Mouse (Mus musculus) urinary bladder, postnatal 25 days (tissue): ENCODE results near the gene Zfp68.
"Not testable (repeated sequence)": the region's sequence is repeated elsewhere in the genome, so short reads cannot be mapped to it uniquely, and the experiment has no call there.

Source experiments
- DNase-seq: peaks from one replicate; pipeline ENCODE4 v3.0.0; 2022; ENCODE audit warnings: low spot score

The Zfp68 gene

GRCm38 (mm10) chr5:138619211-138620128 is at the start of gene Zfp68:
Zfp68 (minus strand) TSS chr5:138619761.
- DNase-seq, result peak; percentile 79

- peak; percentile 28 for DNase-seq
These were observed 39.4 kb upstream of the Zfp68 start for GRCm38 (mm10) chr5:138658922-138659321.

- peak; percentile 22 for DNase-seq
These were observed 38.3 kb upstream of the Zfp68 start for GRCm38 (mm10) chr5:138657854-138658253.

- DNase-seq, result no peak
These were observed 37.8 kb upstream of the Zfp68 start for GRCm38 (mm10) chr5:138657407-138657806.

- peak; percentile 32 for DNase-seq
These were observed 37.1 kb upstream of the Zfp68 start for GRCm38 (mm10) chr5:138656477-138657156.

GRCm38 (mm10) chr5:138652911-138653310 is 33.4 kb upstream of the Zfp68 start:
- DNase-seq, result no peak

GRCm38 (mm10) chr5:138641761-138642160 is 22.2 kb upstream of the Zfp68 start:
- no peak for DNase-seq

- DNase-seq, result no peak
These were observed 21.5 kb upstream of the Zfp68 start for GRCm38 (mm10) chr5:138641081-138641480.

GRCm38 (mm10) chr5:138636486-138636885 is 16.9 kb upstream of the Zfp68 start:
- no peak for DNase-seq

- DNase-seq, result no peak
These were observed 3.9 kb upstream of the Zfp68 start for GRCm38 (mm10) chr5:138623478-138623875.

GRCm38 (mm10) chr5:138622645-138623477 is 3.3 kb upstream of the Zfp68 start, which contains the start of gene A430033K04Rik:
A430033K04Rik (plus strand) TSS chr5:138622859.
- DNase-seq, result peak; percentile 81

GRCm38 (mm10) chr5:138620836-138621235 is 1.3 kb upstream of the Zfp68 start:
- DNase-seq, result no peak

GRCm38 (mm10) chr5:138618353-138618752 is 1.2 kb downstream of the Zfp68 start:
- DNase-seq, result no peak

GRCm38 (mm10) chr5:138587396-138587795 is 32.2 kb downstream of the Zfp68 start:
- DNase-seq, result no peak

GRCm38 (mm10) chr5:138571623-138572022 is 47.9 kb downstream of the Zfp68 start:
- peak; percentile 5 for DNase-seq

- not testable (repeated sequence) for DNase-seq
These were observed 54.9 kb downstream of the Zfp68 start, which contains the start of gene 1700123K08Rik for GRCm38 (mm10) chr5:138564612-138565011. 1700123K08Rik (minus strand) TSS chr5:138564712.
